Mouse (Mus musculus) kidney, adult 2 months (tissue): ENCODE measurements around the gene Sap30l. TPM values are rescaled to one million over a fixed set of nuclear protein-coding genes. Genes with fewer than 3 reads are reported as not detected.

Experiments
- DNase-seq: peaks from one replicate; pipeline ENCODE4 v3.0.0; 2021
- H3K27ac ChIP-seq: fragments of 200-500 bp; 2 replicates; pipeline ENCODE4 v1.5.1; 2012; ENCODE audit warnings: low read depth, low read length, control low read depth, inconsistent platforms; ENCODE audit not compliant: insufficient read depth
- H3K27me3 ChIP-seq: fragments of 200-500 bp; replicated peaks from 2 replicates; pipeline ENCODE4 v1.6.1; 2012; ENCODE audit warnings: mild to moderate bottlenecking, moderate library complexity, low read length, inconsistent platforms; ENCODE audit not compliant: control insufficient read depth, insufficient read depth
- H3K36me3 ChIP-seq: fragments of 200-500 bp; 2 replicates; pipeline ENCODE4 v1.6.1; 2012; ENCODE audit warnings: mild to moderate bottlenecking, moderate library complexity, low read length, inconsistent platforms; ENCODE audit not compliant: control insufficient read depth, insufficient read depth
- H3K4me1 ChIP-seq: fragments of 200-500 bp; 2 replicates; pipeline ENCODE4 v1.6.1; 2011; ENCODE audit warnings: low read length; ENCODE audit not compliant: control insufficient read depth, insufficient read depth
- H3K4me3 ChIP-seq: fragments of 200-500 bp; 2 replicates; pipeline ENCODE4 v1.5.1; 2011; ENCODE audit warnings: mild to moderate bottlenecking, low read depth, low read length, control low read depth; ENCODE audit not compliant: insufficient read depth
- CTCF ChIP-seq: fragments of 200-500 bp; conservative IDR thresholded peaks from 2 replicates; pipeline ENCODE4 v1.5.1; 2011; ENCODE audit warnings: low read depth, mild to moderate bottlenecking, control low read depth, low read length, moderate library complexity, mixed read lengths; ENCODE audit not compliant: insufficient read depth, insufficient read length
- POLR2A ChIP-seq: fragments of 200-500 bp; IDR thresholded peaks from one replicate; pipeline ENCODE4 v1.6.1; 2011; ENCODE audit warnings: low read depth, low read length, control low read depth
- WGBS: fragments of 180-500 bp; shearing (Covaris S2); methylation state at CpG from one replicate; pipeline ENCODE4 v1.1.7; 2018; 5-methylcytosine and 5-hydroxymethylcytosine counted together
- polyA plus RNA-seq: library from polyadenylated mRNA; depleted of rRNA; stranded (reverse); fragments of >200 nt; gene quantifications from 2 replicates; pipeline ENCODE4 v1.2.3, GENCODE M21; 2012

Sap30l gene
- polyA plus RNA-seq, 1 experiment: 37.9 TPM

- no peak for TF ChIP-seq CTCF
- TF ChIP-seq POLR2A: no peak
- H3K27me3 ChIP-seq: peaks cover 2% of the 10 kb centered on the region; the same call in 1 of the 2 replicates
- no peaks in the 10 kb centered on the region for H3K4me1 ChIP-seq
- no peaks in the 10 kb centered on the region for H3K36me3 ChIP-seq
- WGBS: 20% methylated on average over 23 of the region's 23 CpGs
- no peak within 1 kb of the TSS for H3K27ac ChIP-seq
- DNase-seq: no peak
- no peak within 1 kb of the TSS for H3K4me3 ChIP-seq
Observed at GRCm38 (mm10) chr11:57832552-57833201, 31.2 kb downstream of the Sap30l start, which contains the start of gene Hand1. TSS of gene Hand1 (minus strand) at chr11:57832818.

GRCm38 (mm10) chr11:57833296-57833977 is 32.0 kb downstream of the Sap30l start:
- H3K36me3 ChIP-seq: no peaks in the 10 kb centered on the region
- H3K27me3 ChIP-seq: peaks cover 2% of the 10 kb centered on the region; the same call in 1 of the 2 replicates
- no peak for TF ChIP-seq CTCF
- no peak for TF ChIP-seq POLR2A
- no peaks in the 10 kb centered on the region for H3K4me1 ChIP-seq
- 10% methylated on average over 30 of the region's 30 CpGs for WGBS
- H3K4me3 ChIP-seq: no peak overlapping the region
- DNase-seq: no peak
- H3K27ac ChIP-seq: no peak overlapping the region

DNA sequence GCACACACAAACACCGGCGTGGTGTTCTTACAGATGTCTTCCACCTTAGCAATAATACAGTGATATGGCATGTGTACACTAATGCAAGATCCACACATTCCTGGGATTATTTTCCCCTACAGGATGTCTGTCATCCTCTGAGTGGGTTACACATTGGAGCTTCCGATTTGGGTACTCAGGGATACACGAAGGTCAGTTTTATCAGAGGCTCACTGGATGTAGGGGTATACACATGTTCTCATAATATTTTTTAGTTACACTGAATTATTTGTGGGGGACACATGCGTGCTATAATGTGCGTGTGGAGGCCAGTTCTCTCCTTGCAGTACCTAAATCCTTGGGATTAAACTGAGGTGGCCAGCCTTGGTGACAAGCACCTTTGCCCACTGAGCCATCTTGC is 32.6 kb downstream of the Sap30l start:
- Histone ChIP-seq H3K4me1 (no peaks in the 10 kb centered on the region), H3K27me3 (peaks cover 2% of the 10 kb centered on the region; the same call in 1 of the 2 replicates), H3K36me3 (no peaks in the 10 kb centered on the region), H3K27ac (no peak overlapping the region), H3K4me3 (no peak overlapping the region)
- 25% methylated on average over 6 of the region's 6 CpGs for WGBS
- TF ChIP-seq CTCF: no peak
- no peak for DNase-seq

DNA sequence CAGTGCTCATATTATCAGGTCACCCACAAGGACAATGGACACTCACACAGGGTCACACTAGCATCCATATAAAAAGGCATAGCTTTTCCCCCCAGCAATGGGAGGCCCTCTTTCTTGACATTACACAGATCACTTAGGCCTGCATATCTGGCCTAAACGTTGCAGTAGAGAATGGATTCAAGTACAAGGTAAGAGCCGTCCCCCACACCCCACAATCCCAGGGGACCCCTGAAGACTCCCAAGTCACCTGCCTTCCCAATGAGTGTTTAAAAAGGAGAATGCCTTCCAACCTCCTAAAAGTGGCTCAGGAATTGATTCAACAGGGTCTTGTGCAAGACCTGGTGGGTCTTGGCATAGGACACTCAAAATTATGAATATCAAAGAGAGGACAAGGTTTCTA is 33.9 kb downstream of the Sap30l start:
- Histone ChIP-seq H3K27me3 (no peaks in the 10 kb centered on the region; the same call in 1 of the 2 replicates), H3K4me1 (no peaks in the 10 kb centered on the region), H3K4me3 (no peak overlapping the region), H3K27ac (no peak overlapping the region), H3K36me3 (no peaks in the 10 kb centered on the region)
- WGBS: 45% methylated on average over 2 of the region's 2 CpGs
- DNase-seq: no peak
- TF ChIP-seq POLR2A (no peak), CTCF (no peak)

- no peak for TF ChIP-seq POLR2A
- TF ChIP-seq CTCF: no peak
- WGBS: 29% methylated on average over 3 of the region's 3 CpGs
- Histone ChIP-seq H3K27me3 (no peaks in the 10 kb centered on the region; the same call in 1 of the 2 replicates), H3K36me3 (no peaks in the 10 kb centered on the region), H3K4me1 (no peaks in the 10 kb centered on the region), H3K27ac (no peak overlapping the region), H3K4me3 (no peak overlapping the region)
- no peak for DNase-seq
Observed at GRCm38 (mm10) chr11:57835931-57836330, 34.5 kb downstream of the Sap30l start.

DNA sequence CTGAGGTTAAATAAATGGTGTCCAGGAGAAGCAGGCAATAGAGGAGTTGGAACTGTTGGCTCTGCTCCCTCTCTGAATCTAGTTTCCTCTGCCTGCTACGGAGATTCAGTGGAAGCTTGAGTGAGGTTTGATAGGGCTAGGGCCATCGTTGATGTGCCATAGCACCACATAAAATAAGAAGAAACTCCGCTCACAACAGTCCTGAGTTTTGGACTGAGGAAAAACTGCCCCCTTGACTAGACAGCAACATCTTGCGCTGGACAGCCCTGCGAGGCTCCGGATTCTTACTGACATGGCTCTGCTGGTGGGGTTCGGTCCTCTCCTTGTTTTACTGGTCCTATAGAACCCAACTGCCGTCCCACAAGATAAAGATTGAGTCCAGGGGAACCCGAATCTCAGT is 35.0 kb downstream of the Sap30l start:
- Histone ChIP-seq H3K4me1 (no peaks in the 10 kb centered on the region), H3K4me3 (no peak overlapping the region), H3K36me3 (no peaks in the 10 kb centered on the region), H3K27me3 (no peaks in the 10 kb centered on the region; the same call in 1 of the 2 replicates), H3K27ac (no peak overlapping the region)
- DNase-seq: no peak
- 19% methylated on average over 9 of the region's 9 CpGs for WGBS
- TF ChIP-seq POLR2A: no peak
- no peak for TF ChIP-seq CTCF
